Mouse (Mus musculus) induced T-regulatory cell, adult 2 months (primary cell): Measurements from ENCODE around the gene Gabrb1.

Experiments
- DNase-seq: peaks from one replicate; pipeline ENCODE4 v3.0.0-alpha.2; 2012; ENCODE audit warnings: low read depth

The Gabrb1 gene

DNA sequence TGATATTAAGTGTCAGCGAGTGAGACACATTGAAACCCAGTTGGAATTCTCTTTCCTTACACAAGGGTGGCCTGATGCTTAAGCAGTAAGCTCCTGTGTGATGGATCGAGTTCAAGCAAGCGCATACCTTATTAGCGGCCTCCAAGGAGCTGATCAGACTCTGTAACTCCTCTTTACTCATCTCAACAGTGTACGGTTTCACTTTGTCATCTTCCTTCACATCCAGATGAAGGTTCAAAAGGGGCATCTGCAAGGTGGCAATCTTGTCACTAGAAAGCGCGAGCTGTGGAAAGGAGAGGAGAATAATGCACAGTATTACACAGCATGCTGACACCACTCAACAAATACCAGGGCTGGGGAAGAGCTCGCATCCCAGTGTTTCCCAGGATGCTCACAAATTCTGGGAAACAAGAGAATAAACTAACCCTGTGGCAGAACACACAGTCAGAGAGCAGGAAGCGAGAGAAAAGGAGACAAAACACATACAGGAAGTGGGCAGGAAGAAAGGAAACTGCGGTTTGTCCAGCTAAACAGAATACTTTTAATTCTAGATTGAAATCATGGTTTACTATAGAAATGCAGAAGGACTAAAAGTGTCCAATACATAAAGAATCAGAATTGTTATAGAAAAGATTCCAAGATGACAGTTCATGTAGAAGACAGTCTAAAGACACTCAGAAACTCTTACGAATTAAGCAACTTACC lies 503.0 kb downstream of the Gabrb1 start:
- peak; percentile 56 for DNase-seq

DNA sequence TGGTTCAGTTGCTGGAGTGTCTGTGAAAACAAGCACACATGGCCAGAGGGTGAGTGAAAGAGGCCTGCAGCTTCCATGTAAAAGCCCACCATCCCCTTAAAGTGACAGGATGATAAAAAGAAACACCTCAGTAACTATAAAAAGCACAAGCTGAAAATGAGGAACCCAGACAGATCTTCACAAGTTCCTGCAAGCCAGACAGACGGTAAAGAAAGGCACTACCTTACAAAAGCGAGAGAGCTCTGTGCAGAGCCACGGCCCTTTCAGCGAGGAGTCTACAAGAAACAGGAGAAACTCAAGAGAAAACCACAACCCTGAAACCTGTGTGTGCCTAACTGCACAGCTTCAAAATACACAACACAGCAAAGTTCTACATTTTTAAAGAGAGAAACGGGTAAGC lies 504.9 kb downstream of the Gabrb1 start:
- DNase-seq = no peak

DNA sequence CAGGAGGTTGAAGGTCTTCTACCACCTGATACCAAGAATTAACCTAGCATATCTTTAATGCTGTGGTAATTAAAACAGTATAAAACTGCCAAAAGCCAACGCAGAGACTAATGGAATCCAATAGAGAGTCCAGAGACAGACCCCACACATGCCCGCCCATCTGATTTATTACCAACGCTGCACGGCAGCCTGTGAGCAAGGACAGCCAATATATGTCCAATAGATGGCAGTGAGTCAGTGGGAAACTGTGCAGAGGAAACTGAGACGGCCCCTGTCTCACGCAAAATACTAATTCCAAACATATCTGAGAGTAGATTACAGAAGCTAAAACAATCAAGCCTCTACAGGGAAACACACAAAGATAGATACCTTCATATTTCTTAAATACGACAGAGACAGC lies 506.5 kb downstream of the Gabrb1 start:
- no peak for DNase-seq

DNA sequence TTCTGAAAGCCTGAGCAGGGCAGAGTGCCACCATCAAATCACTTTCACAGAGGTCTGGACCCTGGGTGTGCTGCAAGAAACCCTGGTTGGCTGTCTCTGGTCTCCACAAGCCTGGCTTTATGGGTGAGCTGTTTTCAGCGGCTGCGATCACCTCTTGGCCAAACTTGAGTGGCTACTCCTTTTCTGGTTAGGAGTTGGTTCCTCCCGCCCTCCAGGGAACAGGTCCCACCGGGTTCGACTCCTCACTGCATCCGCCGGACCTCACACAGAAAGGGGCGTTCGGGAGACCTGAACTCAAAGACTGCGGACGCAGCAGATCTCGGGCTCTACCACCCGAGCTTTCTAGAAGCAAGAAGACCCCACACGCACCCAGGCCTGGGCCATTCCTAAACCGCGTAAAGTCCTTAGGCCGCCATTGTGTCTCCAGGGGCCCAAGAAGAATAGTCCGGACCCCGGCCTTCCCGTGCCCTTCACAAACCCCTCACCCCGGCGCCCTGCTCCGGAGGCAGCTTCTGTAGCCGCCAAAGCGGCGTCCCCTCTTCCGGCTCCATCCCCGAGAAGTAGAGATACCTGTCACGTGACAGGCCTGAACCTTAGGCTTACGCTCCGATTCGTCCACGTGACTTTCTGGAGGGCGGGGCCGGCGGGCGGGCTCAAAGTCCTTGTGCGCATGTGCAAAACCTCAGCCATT lies 509.8 kb downstream of the Gabrb1 start, which contains the start of gene Commd8:
Gene Commd8 (minus strand): TSS at position 596 of the 691 bp plus-strand sequence.
- DNase-seq = peak; percentile 96

DNA sequence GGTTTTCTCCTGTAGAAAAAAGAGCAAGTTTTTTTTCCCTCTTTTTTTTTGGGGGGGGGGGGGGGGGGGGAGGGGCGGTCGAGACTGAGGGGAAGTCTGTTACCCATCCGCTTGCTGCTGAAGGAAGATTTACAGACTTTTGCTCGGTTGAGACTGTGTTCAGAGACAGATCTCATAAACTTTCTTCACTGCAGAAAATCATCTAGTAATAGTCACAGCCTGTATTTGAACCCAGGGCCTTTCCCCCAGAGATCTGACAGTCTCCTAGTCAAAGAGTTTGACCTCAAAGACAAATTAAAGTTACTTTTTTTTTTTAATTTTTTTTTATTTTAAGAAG lies 510.3 kb downstream of the Gabrb1 start:
- DNase-seq = no peak

DNA sequence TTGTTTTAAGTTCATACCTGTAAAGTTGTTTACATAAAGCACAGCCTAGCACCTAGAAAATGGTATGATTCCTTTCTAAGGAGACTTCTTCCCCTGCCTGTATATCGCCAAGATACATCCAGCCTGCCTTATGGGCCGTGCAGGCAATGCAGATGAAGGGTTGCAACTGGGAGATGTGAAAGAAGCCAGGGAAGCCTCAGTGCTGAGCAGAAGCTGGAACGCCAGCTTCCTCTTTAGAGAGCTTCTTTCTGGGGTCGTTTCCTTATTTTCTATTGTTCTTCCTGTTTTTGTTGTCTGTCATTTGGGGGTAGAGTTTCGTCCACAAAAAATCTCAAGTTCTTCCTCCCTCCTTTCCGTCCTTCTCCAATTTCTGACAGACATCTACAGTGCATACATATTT lies 512.2 kb downstream of the Gabrb1 start:
- no peak for DNase-seq

DNA sequence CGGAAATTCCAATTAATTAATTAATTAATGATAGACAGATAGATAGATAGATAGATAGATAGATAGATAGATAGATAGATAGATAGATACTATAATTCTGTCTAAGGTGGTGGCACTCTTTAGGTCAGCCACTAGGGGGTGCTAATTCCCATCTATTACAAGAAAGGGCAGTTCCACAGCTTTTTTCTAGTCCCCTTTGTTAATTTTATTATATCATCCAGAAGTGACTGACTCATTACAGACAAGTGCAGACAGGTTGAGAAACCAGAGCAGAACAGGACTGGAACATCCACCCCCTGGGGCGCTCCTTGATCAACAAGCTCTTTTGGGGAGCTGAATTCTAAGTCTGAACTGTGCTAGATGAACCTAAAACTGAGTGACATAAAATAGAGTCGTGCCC lies 514.8 kb downstream of the Gabrb1 start:
- DNase-seq = peak; percentile 81

DNA sequence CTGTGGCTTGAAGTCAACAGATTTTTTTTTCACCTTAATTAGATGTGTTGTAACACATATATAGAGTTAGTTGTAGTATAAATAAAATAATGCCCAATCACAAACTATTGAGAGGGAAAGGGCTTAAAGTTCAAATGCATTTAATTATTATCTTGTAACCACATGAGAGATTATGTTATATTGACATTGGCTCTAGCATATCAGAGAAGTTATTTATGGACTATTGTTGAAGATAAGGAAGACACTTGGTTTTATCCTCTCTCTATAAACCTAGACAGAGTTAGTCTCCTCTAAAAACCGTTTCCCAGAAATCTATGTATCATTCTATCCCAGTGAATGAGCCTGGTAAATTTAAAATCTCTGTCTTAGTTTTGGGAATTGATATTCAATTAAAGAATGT lies 515.6 kb downstream of the Gabrb1 start:
- DNase-seq = no peak

DNA sequence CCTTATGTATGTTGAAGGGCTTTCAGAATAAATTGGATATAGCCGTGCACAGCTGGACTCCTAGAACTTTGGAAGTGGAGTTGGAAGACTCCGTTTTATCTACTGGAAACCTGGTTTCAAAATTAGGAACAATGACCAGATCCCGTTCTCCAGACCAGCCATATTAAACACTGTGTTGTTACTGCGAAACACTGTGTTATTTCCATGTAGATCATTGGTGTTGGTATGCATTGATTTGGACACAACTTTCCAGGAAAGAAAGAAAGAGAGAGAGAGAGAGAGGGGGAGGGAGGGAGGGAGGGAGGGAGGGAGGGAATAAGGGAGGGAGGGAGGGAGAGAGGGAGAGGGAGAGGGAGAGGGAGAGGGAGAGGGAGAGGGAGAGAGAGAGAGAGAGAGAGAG lies 517.1 kb downstream of the Gabrb1 start:
- DNase-seq = no peak

DNA sequence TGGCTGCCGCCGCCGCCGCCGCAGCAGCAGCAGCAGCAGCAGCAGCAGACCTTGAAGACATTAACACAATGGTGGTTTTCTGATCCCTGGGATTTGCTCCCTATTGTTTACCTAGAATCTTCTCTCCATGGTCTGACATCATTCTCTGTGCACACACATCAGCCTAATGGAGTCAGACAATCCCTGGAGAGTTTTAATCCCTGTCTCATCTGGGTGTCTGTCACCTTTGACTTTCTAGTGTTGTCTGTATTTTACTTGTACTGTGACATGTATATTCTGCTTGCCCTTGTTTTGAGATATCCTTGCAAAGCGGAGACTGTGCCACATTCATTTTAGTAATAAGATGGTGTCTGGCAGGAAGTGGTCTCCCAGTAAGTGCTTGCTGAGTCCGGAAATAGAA lies 517.6 kb downstream of the Gabrb1 start:
- peak; percentile 42 for DNase-seq

DNA sequence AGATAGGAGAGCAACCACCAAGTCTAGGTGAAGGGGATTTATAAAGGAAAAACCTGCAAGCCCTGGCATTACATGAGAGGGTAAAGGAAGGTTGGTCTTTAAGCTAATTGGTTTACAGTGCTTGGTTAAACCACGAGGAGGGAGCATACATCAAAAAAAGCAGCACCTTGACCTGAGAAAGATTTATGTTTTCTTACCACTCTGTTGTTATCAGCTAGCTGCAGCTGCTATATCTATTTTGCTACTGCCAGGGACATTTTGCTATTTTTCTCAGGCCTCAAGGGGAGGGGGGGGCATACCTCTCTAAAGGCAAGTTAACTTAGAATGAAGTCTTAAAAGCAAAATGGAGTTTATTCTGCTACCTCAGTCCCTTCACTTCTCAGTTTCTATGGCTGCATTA lies 523.3 kb downstream of the Gabrb1 start:
- no peak for DNase-seq

DNA sequence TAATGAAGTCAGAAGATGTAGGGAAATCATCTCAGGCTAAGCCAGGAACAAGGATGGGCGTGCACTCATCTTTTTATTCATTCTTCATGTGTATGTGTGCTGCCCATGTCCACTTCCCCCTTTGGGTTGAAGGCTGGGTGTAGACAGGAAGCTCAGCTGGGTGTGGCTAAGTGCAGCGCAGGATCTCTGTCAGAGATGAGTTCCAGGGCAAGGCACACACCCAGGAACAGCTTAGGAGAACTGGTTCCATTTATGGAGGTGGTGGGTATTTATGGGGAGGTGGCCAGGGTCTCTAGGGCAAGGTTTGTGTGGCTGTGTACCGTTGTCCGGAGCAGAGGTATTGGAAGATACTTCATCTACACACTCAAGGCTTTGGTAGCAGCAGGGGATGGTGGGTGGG lies 524.9 kb downstream of the Gabrb1 start:
- DNase-seq = peak; percentile 81

DNA sequence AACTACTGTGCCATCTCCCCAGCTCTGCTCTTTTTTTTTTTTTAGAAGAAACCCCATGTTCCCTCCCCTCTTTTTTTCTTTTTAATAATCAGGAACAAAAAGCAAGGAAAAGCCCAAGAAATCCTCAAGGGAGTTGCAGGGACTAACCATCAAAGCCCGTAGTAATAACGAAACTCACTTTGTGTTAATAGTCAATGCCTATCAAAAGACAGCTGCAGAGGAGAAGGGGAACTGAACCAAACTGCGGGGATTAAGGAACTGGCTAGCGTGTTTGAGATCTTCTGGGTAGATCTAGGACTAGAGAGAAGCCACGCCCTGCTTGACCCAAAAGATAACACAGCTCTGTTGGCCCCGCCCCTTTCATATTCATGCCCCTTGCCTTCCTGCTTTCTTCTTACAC lies 526.0 kb downstream of the Gabrb1 start:
- peak; percentile 80 for DNase-seq

DNA sequence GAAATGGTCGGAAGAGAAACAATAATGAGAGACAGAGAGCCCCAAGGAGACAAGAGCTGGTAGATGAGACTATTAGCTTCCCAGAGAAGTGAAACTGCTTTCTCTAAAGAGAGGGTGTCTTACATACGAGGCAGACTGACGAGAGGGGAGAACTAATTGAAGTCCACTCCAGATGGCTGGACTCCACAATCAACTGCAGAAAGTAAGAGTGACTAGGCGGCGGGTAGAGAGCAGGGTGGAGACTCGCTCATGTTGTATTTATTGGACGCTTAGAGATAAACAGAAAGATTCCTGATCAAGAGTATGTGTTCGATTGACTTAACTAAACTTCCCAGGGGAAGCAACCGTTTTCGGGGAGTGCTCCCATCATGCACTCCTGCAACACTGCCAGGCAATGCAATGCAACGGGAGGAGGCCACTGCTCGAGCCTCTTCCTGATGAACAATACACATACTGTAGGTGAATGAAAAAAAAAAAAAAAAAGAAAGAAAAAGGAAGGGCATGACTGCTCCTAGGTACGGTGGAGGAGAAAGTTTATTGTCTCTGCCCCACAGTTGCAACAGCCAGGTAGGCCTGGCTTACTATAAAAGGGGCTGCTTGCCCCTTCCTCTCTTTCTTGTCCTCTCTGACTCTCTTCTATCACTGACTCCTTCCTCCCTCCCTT lies 526.7 kb downstream of the Gabrb1 start:
- DNase-seq = no peak

DNA sequence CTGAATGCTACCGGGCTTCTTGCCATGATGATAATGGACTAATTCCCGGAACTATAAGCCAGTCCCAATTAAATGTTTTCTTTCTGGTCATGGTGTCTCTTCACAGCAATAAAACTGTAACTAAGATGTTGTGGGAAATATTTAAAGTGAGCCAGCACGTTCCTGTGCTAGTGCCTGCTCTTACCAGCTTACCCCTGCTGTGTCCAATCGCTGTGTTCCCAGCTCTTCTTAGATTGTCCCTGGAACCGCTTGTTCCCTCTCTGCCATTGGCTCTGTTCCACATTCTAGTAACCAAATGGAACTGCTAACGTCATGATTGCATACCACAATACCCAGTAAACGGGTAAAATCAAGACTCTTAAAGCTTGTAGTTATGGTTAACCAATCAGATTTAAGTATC lies 533.2 kb downstream of the Gabrb1 start:
- DNase-seq = no peak

DNA sequence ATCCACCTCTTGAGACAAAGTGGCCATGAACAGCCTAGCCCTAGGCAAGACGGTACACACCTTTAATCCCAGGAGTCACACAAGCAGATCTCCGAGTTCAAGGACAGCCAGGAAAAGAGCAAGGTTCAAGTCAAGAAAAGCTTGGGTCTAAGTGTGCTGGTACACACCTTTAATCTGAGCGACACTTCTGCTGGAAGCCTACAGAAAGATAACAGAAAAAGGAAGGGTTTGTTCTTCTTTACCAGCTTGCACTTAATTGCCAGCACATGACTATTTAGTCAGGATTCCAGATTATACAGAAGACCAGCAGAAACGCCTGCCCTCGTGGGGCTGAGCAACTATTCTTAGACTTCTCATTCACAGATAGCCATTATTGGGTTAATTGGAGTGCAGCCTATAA lies 534.0 kb downstream of the Gabrb1 start:
- DNase-seq = no peak

DNA sequence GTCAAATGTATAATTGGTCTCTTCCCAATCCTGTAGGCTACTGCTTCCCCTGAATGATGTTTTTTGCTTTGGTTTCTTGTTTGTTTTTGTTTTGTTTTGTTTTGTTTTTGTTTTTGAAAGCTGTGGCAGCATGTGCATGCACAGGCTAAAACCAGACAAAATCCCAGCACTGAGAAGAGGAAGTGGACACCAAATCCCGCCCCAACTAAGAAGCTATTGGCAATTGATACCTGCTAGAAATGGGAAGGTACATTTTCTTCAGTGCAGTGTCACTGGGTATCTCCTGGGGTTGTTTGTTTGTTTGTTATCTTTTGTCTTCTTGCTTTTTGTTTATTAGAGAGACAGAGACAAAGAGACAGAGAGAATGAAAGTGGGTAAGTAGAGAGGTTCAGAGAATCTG lies 537.5 kb downstream of the Gabrb1 start:
- DNase-seq = no peak
